32 mouse cellular contexts compared by ENCODE assay signal in the genomic region with DNA sequence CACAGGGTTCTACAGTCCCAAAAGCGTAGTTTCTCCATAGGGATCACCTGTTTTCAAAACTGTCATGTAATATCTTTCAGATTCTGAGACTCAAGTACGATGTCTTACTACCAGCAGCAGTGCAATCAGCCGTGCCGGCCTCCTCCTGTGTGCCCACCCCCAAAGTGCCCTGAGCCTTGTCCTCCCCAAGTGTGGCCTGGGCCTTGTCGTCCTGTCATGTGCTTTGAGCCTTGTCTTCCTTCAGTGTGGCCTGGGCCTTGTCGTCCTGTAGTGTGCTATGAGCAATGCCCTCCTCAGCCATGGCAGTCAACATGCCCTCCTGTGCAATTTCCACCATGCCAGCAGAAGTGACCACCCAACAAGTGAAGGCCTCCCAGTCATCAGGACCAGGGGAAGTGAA. TPM values are rescaled to one million over a fixed set of nuclear protein-coding genes. Genes with fewer than 3 reads are reported as not detected.
"Had no signal": no experiment of that assay in that cellular context is flagged by ENCODE, and none has a peak within 500 bp of the region (broad histone marks: within the 10 kb centered on the region; RNA-seq: fewer than 3 reads in every experiment).

No protein-coding gene starts in this region.

RNA-seq across cellular contexts. Expression of a gene that starts 3.3 kb away (rescaled TPM):
- total RNA-seq: forebrain, postnatal 0 days; gastrocnemius, adult 18-20 months; gastrocnemius, adult 8-10 months; gastrocnemius, postnatal 14 days; gastrocnemius, postnatal 36 days; heart, adult 18-20 months; heart, adult 8-10 months; heart, postnatal 10 days; heart, postnatal 25 days; heart, postnatal 4 days; layer of hippocampus, adult 2 months; layer of hippocampus, postnatal 10 days; layer of hippocampus, postnatal 25 days; left cerebral cortex, adult 2 months; left cerebral cortex, postnatal 14 days; left cerebral cortex, postnatal 36 days had no signal
- polyA plus RNA-seq: forebrain, postnatal 0 days; gonadal fat pad, adult 2 months; heart, embryonic 10.5 days; heart, embryonic 12.5 days; heart, embryonic 14.5 days; hindbrain, embryonic 10.5 days; hindbrain, embryonic 13.5 days; hindbrain, embryonic 16.5 days; inflammation-experienced regulatory T-cells, adult 6 months; limb, embryonic 10.5 days; limb, embryonic 12.5 days; liver, embryonic 11.5 days; liver, embryonic 13.5 days had no signal

RNA-seq across cellular contexts. Expression of a gene that starts 27.9 kb away (rescaled TPM):
- total RNA-seq: forebrain, postnatal 0 days; gastrocnemius, adult 18-20 months; gastrocnemius, adult 8-10 months; gastrocnemius, postnatal 14 days; gastrocnemius, postnatal 36 days; heart, adult 18-20 months; heart, adult 8-10 months; heart, postnatal 10 days; heart, postnatal 25 days; heart, postnatal 4 days; layer of hippocampus, adult 2 months; layer of hippocampus, postnatal 10 days; layer of hippocampus, postnatal 25 days; left cerebral cortex, adult 2 months; left cerebral cortex, postnatal 14 days; left cerebral cortex, postnatal 36 days had no signal
- polyA plus RNA-seq: forebrain, postnatal 0 days; gonadal fat pad, adult 2 months; heart, embryonic 10.5 days; heart, embryonic 12.5 days; heart, embryonic 14.5 days; hindbrain, embryonic 10.5 days; hindbrain, embryonic 13.5 days; hindbrain, embryonic 16.5 days; inflammation-experienced regulatory T-cells, adult 6 months; intestine, embryonic 15.5 days; intestine, postnatal 0 days; limb, embryonic 10.5 days; limb, embryonic 12.5 days; limb, embryonic 14.5 days; liver, embryonic 11.5 days; liver, embryonic 13.5 days had no signal

RNA-seq across cellular contexts. Expression of a gene that starts 50.5 kb away (rescaled TPM):
- total RNA-seq: forebrain, postnatal 0 days; gastrocnemius, adult 18-20 months; gastrocnemius, adult 8-10 months; gastrocnemius, postnatal 14 days; gastrocnemius, postnatal 36 days; heart, adult 18-20 months; heart, adult 8-10 months; heart, postnatal 10 days; heart, postnatal 25 days; heart, postnatal 4 days; layer of hippocampus, adult 2 months; layer of hippocampus, postnatal 10 days; layer of hippocampus, postnatal 25 days; left cerebral cortex, adult 2 months; left cerebral cortex, postnatal 14 days; left cerebral cortex, postnatal 36 days had no signal
- polyA plus RNA-seq: forebrain, postnatal 0 days; gonadal fat pad, adult 2 months; heart, embryonic 10.5 days; heart, embryonic 12.5 days; heart, embryonic 14.5 days; heart, embryonic 16.5 days; hindbrain, embryonic 10.5 days; hindbrain, embryonic 13.5 days; hindbrain, embryonic 16.5 days; inflammation-experienced regulatory T-cells, adult 6 months; intestine, embryonic 15.5 days; intestine, postnatal 0 days; limb, embryonic 10.5 days; limb, embryonic 12.5 days; limb, embryonic 14.5 days; liver, embryonic 11.5 days; liver, embryonic 13.5 days had no signal
